Mouse (Mus musculus) urinary bladder, postnatal 0 days (tissue): ENCODE measurements around the gene 3110021N24Rik. TPM values are rescaled to one million over a fixed set of nuclear protein-coding genes. Genes with fewer than 3 reads are reported as not detected.

Source experiments
- polyA plus RNA-seq: library from polyadenylated mRNA; unstranded; fragments of >200 nt; fragmentation: Nextera tagmentation; extraction: Ambion mirVana; gene quantifications from 2 replicates; pipeline ENCODE4 v1.2.1, GENCODE M21; 2015

The 3110021N24Rik gene
- polyA plus RNA-seq = 0.37 and 0.70 TPM in 2 replicates

GRCm38 (mm10) chr4:108719349-108719748 is at the start of gene 3110021N24Rik:
TSS of gene 3110021N24Rik (plus strand) at chr4:108719649.

DNA sequence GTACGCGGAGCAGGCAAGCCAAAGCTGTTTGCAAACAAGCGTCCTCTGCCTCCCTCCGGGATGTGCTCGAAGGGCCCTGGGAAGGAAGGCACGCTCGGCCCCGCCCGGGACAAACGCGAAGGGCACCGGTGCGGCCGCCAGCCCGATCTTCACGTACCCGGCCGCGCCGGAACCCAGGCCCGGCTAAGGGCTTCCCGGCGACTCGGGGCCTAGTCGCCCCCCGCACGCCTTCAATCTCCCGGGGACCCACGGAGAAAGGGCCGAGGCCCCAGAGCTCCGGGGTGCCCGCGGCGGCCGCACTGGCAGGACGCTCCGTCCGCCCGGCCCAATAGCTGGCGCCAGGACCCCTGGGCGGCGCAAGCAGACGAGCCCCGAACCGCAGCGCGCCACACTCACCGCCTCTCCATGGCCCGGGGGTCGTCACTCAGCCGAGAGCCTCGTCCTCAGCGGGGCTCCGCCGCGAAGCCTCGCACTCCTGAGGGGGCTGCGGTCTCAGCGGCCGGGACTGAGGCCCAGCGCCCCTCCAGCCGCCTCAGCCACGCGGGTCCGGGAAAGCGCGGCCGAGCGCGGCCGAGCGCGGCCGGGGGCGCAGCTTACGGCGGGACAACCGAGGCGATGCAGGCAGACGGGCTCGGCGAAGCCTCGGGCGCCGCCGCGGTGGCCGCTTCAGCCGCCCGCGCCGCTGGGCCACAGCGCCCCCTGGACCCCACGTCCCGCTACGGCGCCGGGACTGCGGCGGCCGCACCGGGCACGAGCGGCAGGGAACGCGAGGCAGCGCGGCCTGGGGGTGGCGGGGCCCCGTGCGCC is 60.8 kb downstream of the 3110021N24Rik start, which contains the start of gene Zfyve9:
Zfyve9 (minus strand) TSS at position 742 of the 807 bp plus-strand sequence.

Other genes starting within 250 kb of the 3110021N24Rik start
- gene Prpf38a, start 140.3 kb upstream of the 3110021N24Rik start, polyA plus RNA-seq = 43.4 and 49.3 TPM in 2 replicates
- gene Orc1, start 140.2 kb upstream of the 3110021N24Rik start, polyA plus RNA-seq = 2.4 and 3.7 TPM in 2 replicates
- 19.0 and 22.9 TPM in 2 replicates for gene Cc2d1b, start 99.7 kb upstream of the 3110021N24Rik start, polyA plus RNA-seq
- gene Zfyve9, start 61.1 kb downstream of the 3110021N24Rik start, polyA plus RNA-seq = 2.1 TPM in 2 replicates
- gene Btf3l4, start 114.0 kb downstream of the 3110021N24Rik start, polyA plus RNA-seq = 96.5 and 117 TPM in 2 replicates
- gene Txndc12, start 115.0 kb downstream of the 3110021N24Rik start, polyA plus RNA-seq = 42.5 and 47.9 TPM in 2 replicates
- 27.9 TPM in 2 replicates for gene Kti12, start 128.1 kb downstream of the 3110021N24Rik start, polyA plus RNA-seq
- gene A730015C16Rik, start 129.0 kb downstream of the 3110021N24Rik start, polyA plus RNA-seq = 0.21 and 0.71 TPM in 2 replicates
- gene Rab3b, start 159.4 kb downstream of the 3110021N24Rik start, polyA plus RNA-seq = 13.0 and 17.6 TPM in 2 replicates